Mouse (Mus musculus): Measurements from ENCODE around the gene Olfr890. TPM values are rescaled to one million over a fixed set of nuclear protein-coding genes. Genes with fewer than 3 reads are reported as not detected.

Olfr890 gene
- not detected in 2 replicates for polyA plus RNA-seq (2012; rRNA removed; ENCODE audit: low replicate concordance)

DNA sequence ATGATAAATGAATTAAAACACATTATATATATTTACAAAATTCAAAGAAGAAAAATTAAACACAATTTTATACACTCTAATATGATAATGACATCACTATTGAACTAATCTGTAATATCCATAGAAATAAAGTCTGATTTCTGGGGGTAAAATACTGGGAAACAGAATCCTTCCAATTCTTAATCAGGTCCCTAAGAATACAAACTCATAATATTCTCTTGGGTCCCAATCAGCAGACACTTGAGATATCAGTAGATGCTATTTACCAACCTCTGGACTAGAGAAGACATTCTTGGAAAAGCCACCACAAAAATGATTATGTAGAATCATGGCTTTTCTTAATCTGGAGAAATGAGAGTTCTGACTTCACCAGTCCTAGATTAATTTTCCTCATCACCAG lies at the start of gene Olfr890:
TSS of gene Olfr890 (plus strand) at position 301 of the 400 bp plus-strand sequence.

GRCm38 (mm10) chr9:38107828-38108227 lies 34.5 kb upstream of the Olfr890 start, which contains the start of gene Olfr888:
Gene Olfr888 (plus strand): TSS chr9:38108128.

DNA sequence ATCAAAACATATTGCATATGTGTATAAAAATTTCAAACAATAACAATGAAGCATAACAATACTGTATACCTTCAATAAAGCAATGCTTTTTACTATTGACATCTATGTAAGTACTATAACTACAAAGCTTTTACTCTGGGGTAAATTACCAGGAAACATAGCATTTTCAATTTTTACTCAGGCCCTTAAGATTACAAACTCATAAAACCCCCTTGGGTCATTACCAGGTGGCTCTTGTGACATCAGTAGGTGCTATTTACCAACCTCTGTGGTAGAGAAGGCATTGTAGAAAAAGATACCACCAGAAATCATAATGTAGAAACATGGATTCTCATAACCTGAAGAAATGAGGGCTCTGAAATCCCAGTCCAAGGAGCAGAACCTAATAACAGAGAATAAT lies 27.4 kb upstream of the Olfr890 start, which contains the start of gene Olfr889:
TSS of gene Olfr889 (plus strand) at position 301 of the 400 bp plus-strand sequence.

DNA sequence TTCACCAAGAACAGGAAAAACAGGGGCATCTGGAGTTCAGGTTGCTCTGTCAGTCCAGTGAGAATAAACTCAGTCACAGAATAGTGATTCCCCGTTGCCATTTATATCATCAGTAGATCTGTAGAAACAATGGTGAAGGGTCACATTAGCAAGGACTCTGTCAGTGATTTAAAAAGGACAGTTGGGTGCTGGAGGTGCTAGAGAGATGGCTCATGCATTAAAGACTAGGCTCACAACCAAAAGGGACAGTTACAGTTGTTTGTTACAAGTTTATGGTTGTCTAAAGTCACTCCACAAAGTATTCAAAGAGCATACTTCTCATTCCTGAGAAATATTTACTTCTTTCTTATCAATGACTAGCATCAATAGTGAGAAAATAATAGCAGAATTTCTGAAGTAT lies 38.4 kb downstream of the Olfr890 start, which contains the start of gene Olfr891:
TSS of gene Olfr891 (minus strand) at position 101 of the 400 bp plus-strand sequence.

Other genes starting within 250 kb of the Olfr890 start
- not detected in 2 replicates for gene Olfr145, start 245.8 kb upstream of the Olfr890 start, polyA plus RNA-seq (2012; rRNA removed; ENCODE audit: low replicate concordance)
- gene Olfr878, start 224.7 kb upstream of the Olfr890 start, polyA plus RNA-seq (2012; rRNA removed; ENCODE audit: low replicate concordance), result not detected in 2 replicates
- gene Olfr881, start 150.7 kb upstream of the Olfr890 start, polyA plus RNA-seq (2012; rRNA removed; ENCODE audit: low replicate concordance), result not detected in 2 replicates
- gene Olfr883, start 116.7 kb upstream of the Olfr890 start, polyA plus RNA-seq (2012; rRNA removed; ENCODE audit: low replicate concordance), result not detected in 2 replicates
- gene Olfr884, start 96.0 kb upstream of the Olfr890 start, polyA plus RNA-seq (2012; rRNA removed; ENCODE audit: low replicate concordance), result not detected in 2 replicates
- gene Olfr885, start 81.2 kb upstream of the Olfr890 start, polyA plus RNA-seq (2012; rRNA removed; ENCODE audit: low replicate concordance), result not detected in 2 replicates
- not detected in 2 replicates for gene Olfr887, start 58.4 kb upstream of the Olfr890 start, polyA plus RNA-seq (2012; rRNA removed; ENCODE audit: low replicate concordance)
- gene Olfr888, start 34.4 kb upstream of the Olfr890 start, polyA plus RNA-seq (2012; rRNA removed; ENCODE audit: low replicate concordance), result not detected in 2 replicates
- not detected in 2 replicates for gene Olfr889, start 27.3 kb upstream of the Olfr890 start, polyA plus RNA-seq (2012; rRNA removed; ENCODE audit: low replicate concordance)
- gene Olfr891, start 38.3 kb downstream of the Olfr890 start, polyA plus RNA-seq (2012; rRNA removed; ENCODE audit: low replicate concordance), result not detected in 2 replicates
- not detected in 2 replicates for gene Olfr893, start 65.8 kb downstream of the Olfr890 start, polyA plus RNA-seq (2012; rRNA removed; ENCODE audit: low replicate concordance)
- gene Olfr894, start 75.5 kb downstream of the Olfr890 start, polyA plus RNA-seq (2012; rRNA removed; ENCODE audit: low replicate concordance), result not detected in 2 replicates
- gene Olfr143, start 110.3 kb downstream of the Olfr890 start, polyA plus RNA-seq (2012; rRNA removed; ENCODE audit: low replicate concordance), result not detected in 2 replicates
- not detected in 2 replicates for gene Olfr895, start 125.3 kb downstream of the Olfr890 start, polyA plus RNA-seq (2012; rRNA removed; ENCODE audit: low replicate concordance)
- gene Olfr896-ps1, start 148.6 kb downstream of the Olfr890 start, polyA plus RNA-seq (2012; rRNA removed; ENCODE audit: low replicate concordance), result not detected in 2 replicates
- not detected in 2 replicates for gene Olfr25, start 186.5 kb downstream of the Olfr890 start, polyA plus RNA-seq (2012; rRNA removed; ENCODE audit: low replicate concordance)
- gene Olfr898, start 205.9 kb downstream of the Olfr890 start, polyA plus RNA-seq (2012; rRNA removed; ENCODE audit: low replicate concordance), result not detected in 2 replicates
- not detected in 2 replicates for gene Olfr250, start 224.4 kb downstream of the Olfr890 start, polyA plus RNA-seq (2012; rRNA removed; ENCODE audit: low replicate concordance)
- not detected in 2 replicates for gene Olfr251, start 234.6 kb downstream of the Olfr890 start, polyA plus RNA-seq (2012; rRNA removed; ENCODE audit: low replicate concordance)

Measured in duodenum, adult 2 months (tissue).